Mouse (Mus musculus) brain, adult 2 months (tissue): ENCODE measurements at regions not wholly inside any gene's neighbourhood (a gene's known extent, or its start where the extent isn't known, plus 50 kb on each side); places are given as distances from the start of the nearest gene placed in this dataset.

ENCODE experiments used
- DNase-seq: peaks from one replicate; pipeline ENCODE4 v3.0.0; 2011; ENCODE audit warnings: low read depth, low spot score

- DNase-seq, result no peak
These were observed 133.5 kb upstream of the Nrxn1 start for GRCm38 (mm10) chr17:91226378-91226777.

DNA sequence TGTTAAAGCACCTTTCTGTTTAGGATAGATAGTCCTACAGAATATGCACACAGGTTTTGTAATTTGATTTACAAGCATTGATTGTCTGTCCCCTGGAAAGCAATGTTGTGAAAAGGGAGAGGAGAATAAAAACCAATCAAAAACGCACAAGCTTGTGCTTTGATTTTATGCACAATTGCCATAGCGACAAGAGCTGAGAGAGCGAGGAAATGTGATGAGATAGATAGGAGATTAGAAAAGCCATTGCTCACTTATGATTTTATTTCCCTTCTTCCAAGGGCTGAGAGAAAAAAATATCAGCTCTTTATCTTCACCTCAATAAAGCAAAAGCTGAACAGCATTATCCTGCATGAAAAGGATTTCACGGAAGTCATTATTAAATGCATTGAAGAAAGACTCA is 133.0 kb upstream of the Nrxn1 start:
- DNase-seq, result no peak

DNA sequence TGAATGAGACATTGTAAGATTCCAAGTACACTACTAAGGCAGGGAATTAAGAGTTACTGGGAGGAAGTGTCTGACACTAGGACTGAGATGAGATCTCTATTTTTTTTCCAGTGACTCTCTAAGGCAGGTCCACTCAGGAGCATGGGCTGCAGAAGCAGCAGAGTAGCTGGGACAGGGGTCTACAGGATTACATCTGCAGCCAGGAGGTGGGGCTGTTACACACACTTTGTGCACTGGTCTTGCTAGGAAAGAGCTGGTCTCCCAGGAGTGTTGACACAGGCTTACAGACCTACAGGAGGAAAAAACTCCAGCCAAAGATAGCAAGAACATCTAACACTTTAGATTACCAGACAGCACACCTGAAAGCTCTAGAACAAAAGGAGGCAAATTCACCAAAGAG is 123.6 kb upstream of the Nrxn1 start:
- no peak for DNase-seq

GRCm38 (mm10) chr17:91182574-91182973 is 89.7 kb upstream of the Nrxn1 start:
- no peak for DNase-seq

- no peak for DNase-seq
These were observed 69.0 kb upstream of the Nrxn1 start for GRCm38 (mm10) chr17:91161834-91162233.
